ENCODE assay signal across 8 mouse cellular contexts in genomic region chr5:149537796-149538511, GRCm38 (mm10). TPM values are rescaled to one million over a fixed set of nuclear protein-coding genes. Genes with fewer than 3 reads are reported as not detected.
DNase-seq lines count a peak whose midpoint lies in the region; ATAC-seq and TF ChIP-seq lines count a peak whose summit lies in the region.
"Had no signal": no experiment of that assay in that cellular context is flagged by ENCODE, and none has a peak within 500 bp of the region (broad histone marks: within the 10 kb centered on the region; RNA-seq: fewer than 3 reads in every experiment).

No protein-coding gene starts in this region.

- H3K27me3 ChIP-seq in lung, embryonic 15.5 days: no peaks in the 10 kb centered on the region
- H3K27me3 ChIP-seq in forebrain, embryonic 15.5 days: no peaks in the 10 kb centered on the region
- 0 out of 2 replicates have a peak, but pooled peaks cover 5% of the 10 kb centered on the region for H3K27me3 ChIP-seq in limb, embryonic 10.5 days (ENCODE audit: low read depth, poor library complexity, severe bottlenecking)

- no peaks in the 10 kb centered on the region for H3K9me3 ChIP-seq in lung, embryonic 15.5 days
- H3K9me3 ChIP-seq in forebrain, embryonic 15.5 days: no peaks in the 10 kb centered on the region
- no peaks in the 10 kb centered on the region for H3K9me3 ChIP-seq in limb, embryonic 10.5 days (replicated peaks)

- H3K4me2 ChIP-seq in lung, embryonic 15.5 days: peak overlapping the region; percentile 53
- peak overlapping the region; percentile 35 for H3K4me2 ChIP-seq in forebrain, embryonic 15.5 days (replicated peaks)

- H3K4me3 ChIP-seq in lung, embryonic 15.5 days: peak overlapping the region; percentile 14; the same call in 1 of the 2 replicates
- no peak overlapping the region for H3K4me3 ChIP-seq in lung, adult 2 months (replicated peaks; ENCODE audit: extremely low read depth, low read depth, low read length)
- H3K4me3 ChIP-seq in forebrain, embryonic 15.5 days: peak overlapping the region; percentile 10; the same call in 1 of the 2 replicates
- peak overlapping the region; percentile 9; the same call in 1 of the 2 replicates for H3K4me3 ChIP-seq in limb, embryonic 10.5 days

- 14% methylated on average over 16 of the region's 16 CpGs for WGBS in lung, embryonic 15.5 days
- 25% methylated on average over 16 of the region's 16 CpGs for WGBS in lung, adult 2 months
- 20% methylated on average over 16 of the region's 16 CpGs for WGBS in forebrain, embryonic 15.5 days
- 26% methylated on average over 16 of the region's 16 CpGs for WGBS in limb, embryonic 10.5 days

- DNase-seq in lung, adult 2 months: no peak
- peak; percentile 59 for DNase-seq in limb, embryonic 10.5 days (ENCODE audit: low spot score)
- DNase-seq in right cerebral cortex, postnatal 25 days: peak; percentile 60
- DNase-seq in yolk sac, embryonic 10.5 days (ENCODE audit: low spot score): no peak
- no peak for DNase-seq in urinary bladder, adult 2 months (ENCODE audit: low spot score)

- no peak for ATAC-seq in lung, embryonic 15.5 days (ENCODE audit: borderline replicate concordance, extremely low read depth, low FRiP score, low TSS enrichment)
- peak; percentile 74 for ATAC-seq in forebrain, embryonic 15.5 days (replicated peaks)

- peaks cover 15% of the 10 kb centered on the region for H3K4me1 ChIP-seq in lung, embryonic 15.5 days
- peaks cover 4% of the 10 kb centered on the region; the same call in 1 of the 2 replicates for H3K4me1 ChIP-seq in lung, adult 2 months (ENCODE audit: control insufficient read depth, insufficient read depth, low read length)
- peaks cover 23% of the 10 kb centered on the region for H3K4me1 ChIP-seq in forebrain, embryonic 15.5 days
- peaks cover 20% of the 10 kb centered on the region for H3K4me1 ChIP-seq in limb, embryonic 10.5 days

- TF ChIP-seq POLR2A in lung, adult 2 months (IDR thresholded peaks at IDR 0.05; ENCODE audit: borderline replicate concordance, extremely low read depth, low read depth, low read length): no peak

- H3K36me3 ChIP-seq in lung, embryonic 15.5 days: no peaks in the 10 kb centered on the region
- H3K36me3 ChIP-seq in forebrain, embryonic 15.5 days: no peaks in the 10 kb centered on the region
- H3K36me3 ChIP-seq in limb, embryonic 10.5 days: no peaks in the 10 kb centered on the region

- H3K9ac ChIP-seq in lung, embryonic 15.5 days: 0 out of 2 replicates have a peak overlapping the region, but pooled peaks have one; percentile 7
- H3K9ac ChIP-seq in forebrain, embryonic 15.5 days (replicated peaks): peak overlapping the region; percentile 26

- no peak for TF ChIP-seq CTCF in lung, adult 2 months (IDR thresholded peaks at IDR 0.05; ENCODE audit: insufficient read depth, low read length)

- H3K27ac ChIP-seq in lung, embryonic 15.5 days: no peak overlapping the region
- H3K27ac ChIP-seq in forebrain, embryonic 15.5 days (replicated peaks): peak overlapping the region; percentile 38
- H3K27ac ChIP-seq in limb, embryonic 10.5 days: 0 out of 2 replicates have a peak overlapping the region, but pooled peaks have one; percentile 9

RNA-seq across cellular contexts. Expression of gene Wdr95, which starts 9.5 kb away (rescaled TPM):
- polyA plus RNA-seq in lung, embryonic 15.5 days (2015; fragmentation: Nextera tagmentation; extraction: Ambion mirVana): 0.08 and 0.26 TPM in 2 replicates
- polyA plus RNA-seq in lung, adult 2 months (2012; rRNA removed): 0.89 and 1.9 TPM in 2 replicates
- polyA plus RNA-seq in forebrain, embryonic 15.5 days (2015; fragmentation: Nextera tagmentation; extraction: Ambion mirVana): 0.46 and 0.75 TPM in 2 replicates
- polyA plus RNA-seq in limb, embryonic 10.5 days (2016; fragmentation: Nextera tagmentation; extraction: Ambion mirVana): not detected in 2 replicates
- polyA plus RNA-seq in urinary bladder, adult 2 months (2012; rRNA removed): 0.06 and 0.12 TPM in 2 replicates
- polyA plus RNA-seq: liver, adult 2 months had no signal

Comparison
In these comparisons a context has a peak if more than half of its experiments do, and no peak if none do; other contexts are left out.
1. DNase-seq: peak in limb, embryonic 10.5 days (single experiment) and right cerebral cortex, postnatal 25 days (single experiment); none in lung, adult 2 months (single experiment), yolk sac, embryonic 10.5 days (single experiment) and urinary bladder, adult 2 months (single experiment).